Mouse (Mus musculus) lung, postnatal 4 days (tissue): ENCODE measurements at regions not wholly inside any gene's neighbourhood (a gene's known extent, or its start where the extent isn't known, plus 50 kb on each side); places are given as distances from the start of the nearest gene placed in this dataset.

ENCODE experiments used
- DNase-seq, 2 experiments: peaks; one replicate each; pipeline ENCODE4 v3.0.0; 2021

DNA sequence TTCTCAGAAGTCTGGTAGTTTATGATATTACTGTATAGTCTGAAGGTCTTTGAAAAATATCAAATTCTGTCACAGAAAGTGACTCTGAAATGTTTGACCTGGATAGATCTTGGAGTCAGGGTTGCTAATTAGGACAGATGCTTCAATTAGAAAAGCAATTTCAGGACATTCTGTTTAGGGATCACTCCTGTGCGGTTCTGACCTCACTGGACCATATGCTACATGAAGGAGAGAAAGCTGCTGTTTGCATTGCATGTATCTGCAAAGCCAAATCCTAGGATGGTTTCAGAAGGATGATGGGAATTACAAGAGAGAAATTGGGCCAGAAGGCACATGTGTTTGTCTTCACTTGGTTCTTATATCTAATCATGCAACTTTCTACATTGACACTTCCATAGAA is 312.2 kb upstream of the Sphkap start:
- no peak for DNase-seq

DNA sequence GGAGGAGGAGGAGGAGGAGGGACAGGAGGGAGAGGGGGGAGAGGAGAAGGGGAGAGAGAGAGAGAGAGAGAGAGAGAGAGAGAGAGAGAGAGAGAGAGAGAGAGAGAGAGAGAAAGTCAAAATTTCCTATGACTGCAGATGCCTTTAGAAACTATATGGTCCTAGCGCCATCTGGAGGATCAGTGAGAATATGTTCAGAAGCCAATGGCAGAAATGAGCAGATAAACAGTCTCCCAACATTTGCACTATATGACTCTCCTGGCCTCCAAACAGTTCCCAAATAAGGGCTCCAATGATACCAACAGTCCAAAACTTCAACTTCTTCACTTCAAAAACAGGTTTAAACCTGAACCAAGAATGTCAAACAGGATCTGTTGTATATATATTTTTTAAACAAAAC is 309.1 kb upstream of the Sphkap start:
- peak in 1 of 2 experiments; percentile 23 for DNase-seq

DNA sequence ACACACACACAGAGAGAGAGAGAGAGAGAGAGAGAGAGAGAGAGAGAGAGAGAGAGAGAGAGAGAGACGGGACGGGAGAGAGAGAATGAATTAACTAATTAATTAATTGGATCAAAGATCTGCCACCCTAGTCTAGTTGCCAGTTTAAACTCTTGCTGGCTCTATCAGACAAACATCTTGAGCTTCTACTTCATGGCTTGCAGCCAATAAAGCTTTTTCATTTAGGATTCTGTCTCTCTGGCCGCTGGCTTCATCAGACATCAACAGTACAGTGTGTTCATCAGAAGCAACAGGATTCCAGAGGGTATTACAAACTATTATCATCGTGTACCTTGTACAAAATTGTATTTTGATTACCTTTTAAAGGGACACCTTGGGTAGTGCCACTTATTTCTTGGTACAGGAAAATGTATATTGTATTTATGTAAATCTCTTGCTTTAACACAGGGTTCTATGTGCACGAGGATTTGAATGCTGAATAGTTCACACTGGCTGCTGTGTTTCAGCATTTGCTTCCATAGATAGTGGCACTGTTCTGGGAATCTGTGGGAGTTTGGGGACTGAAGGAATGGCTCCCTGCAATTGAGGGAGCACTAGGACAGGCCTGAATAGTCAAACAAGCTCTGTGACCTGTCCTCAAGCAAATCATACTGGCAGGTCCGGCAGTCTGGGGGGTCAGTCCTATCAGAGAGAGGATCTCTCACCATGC is 293.9 kb upstream of the Sphkap start:
- no peak for DNase-seq

- DNase-seq = no peak
These were observed 289.4 kb upstream of the Sphkap start for GRCm38 (mm10) chr1:83697422-83697821.

- no peak for DNase-seq
These were observed 277.2 kb upstream of the Sphkap start for GRCm38 (mm10) chr1:83685221-83685620.

DNA sequence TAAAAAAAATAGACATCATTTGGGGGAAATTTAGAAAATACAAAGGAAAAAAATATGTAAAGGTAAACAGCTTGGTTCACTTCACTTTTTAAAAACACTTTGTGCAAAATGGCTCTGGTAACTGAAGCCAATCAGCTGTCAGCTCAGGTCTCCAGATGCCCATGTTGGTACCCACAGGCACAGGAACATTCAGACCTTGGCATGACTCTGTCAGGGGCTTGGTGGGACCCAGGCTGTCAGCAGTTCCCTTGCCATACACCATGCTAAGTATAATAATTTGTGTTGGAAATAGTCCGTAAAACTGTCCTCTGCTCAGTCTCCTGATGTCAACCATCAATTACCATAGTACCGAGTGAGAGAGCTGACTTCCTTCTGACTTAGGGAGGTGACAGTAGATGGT is 257.3 kb upstream of the Sphkap start:
- no peak for DNase-seq

DNA sequence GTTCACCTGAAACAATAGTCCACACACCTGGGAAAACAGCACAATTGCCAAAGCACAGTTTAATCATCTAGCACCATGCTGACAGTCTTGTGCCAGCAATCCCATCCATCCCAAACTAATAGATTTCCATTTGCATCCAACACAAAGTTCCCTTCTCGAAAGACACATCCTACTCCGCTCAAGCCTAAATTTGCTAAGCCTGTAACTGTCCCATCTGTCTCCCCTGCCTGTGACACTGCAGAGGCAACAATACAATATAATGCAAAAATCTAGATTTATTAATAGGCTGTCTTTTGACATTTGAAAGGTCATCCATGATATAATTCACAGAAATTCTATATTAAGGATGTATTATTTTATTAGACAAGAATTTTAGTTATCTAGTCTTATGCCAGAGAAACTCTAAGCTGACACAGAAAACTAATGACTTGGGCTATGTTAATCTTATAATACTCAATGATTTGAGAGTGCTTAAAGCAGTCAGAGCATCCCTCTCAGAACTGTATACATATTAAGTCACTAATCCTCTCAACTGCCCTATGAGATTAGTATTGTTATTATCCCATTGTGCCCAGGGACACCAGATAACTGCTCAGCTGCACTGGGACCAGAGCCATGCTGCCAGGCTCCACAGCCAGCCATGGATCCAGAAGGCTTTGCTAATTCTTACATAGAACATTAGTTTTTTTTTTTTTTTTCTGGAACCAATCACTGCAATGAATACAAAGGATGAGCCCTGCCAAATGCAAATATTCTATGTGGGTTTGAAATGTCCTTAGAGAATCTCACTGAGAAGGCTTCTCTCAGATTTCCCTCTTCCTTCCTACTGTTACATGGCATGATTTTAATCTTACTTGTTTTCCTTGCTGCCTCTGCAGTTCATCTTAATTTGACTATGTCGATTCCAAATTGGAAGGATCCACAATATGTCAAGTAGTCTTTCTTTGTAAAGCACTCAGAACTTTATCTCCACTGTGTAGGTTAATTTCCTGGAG is 254.1 kb upstream of the Sphkap start:
- no peak for DNase-seq

- no peak for DNase-seq
These were observed 245.7 kb upstream of the Sphkap start for GRCm38 (mm10) chr1:83653661-83654060.

DNA sequence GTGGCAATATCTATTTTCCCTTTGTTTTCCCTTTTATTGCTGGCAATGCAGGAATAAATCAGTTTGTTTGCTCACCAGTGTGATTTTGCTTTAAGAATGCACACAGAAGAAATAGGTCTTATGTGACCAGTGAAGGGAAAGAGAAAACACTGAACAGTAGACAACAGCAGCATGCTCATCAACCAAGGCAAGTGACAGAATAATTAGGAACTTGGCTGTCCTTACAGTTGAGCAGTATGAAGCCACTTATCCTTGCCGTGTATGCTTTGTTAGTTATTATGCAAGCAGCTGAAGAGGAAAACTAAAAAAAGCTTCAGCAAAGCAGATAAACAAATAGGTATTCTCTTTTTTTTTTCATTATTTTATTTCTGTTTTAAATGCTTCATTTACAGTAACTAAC is 237.6 kb upstream of the Sphkap start:
- DNase-seq = no peak

DNA sequence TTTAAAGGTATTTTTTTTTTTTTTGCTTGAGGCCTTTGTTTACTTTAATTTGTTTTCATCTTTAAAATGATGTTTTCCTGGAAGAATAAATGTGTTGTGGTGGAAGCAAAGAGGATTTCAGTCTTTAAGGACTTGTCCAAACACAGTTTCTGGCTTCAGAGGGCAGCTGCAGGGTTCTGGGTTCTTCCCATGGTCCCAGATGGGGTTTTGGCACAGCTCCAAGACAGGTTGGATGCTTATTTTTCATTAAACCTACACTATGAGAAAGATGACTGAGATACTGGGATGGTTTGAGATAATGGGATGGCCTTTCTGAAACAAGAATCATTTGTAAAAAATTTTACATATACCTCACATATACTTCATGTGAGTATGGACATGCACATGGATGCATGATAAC is 234.7 kb upstream of the Sphkap start:
- no peak for DNase-seq

- no peak for DNase-seq
These were observed 228.1 kb upstream of the Sphkap start for GRCm38 (mm10) chr1:83636051-83636450.

GRCm38 (mm10) chr1:83631798-83632197 is 223.8 kb upstream of the Sphkap start:
- no peak for DNase-seq

DNA sequence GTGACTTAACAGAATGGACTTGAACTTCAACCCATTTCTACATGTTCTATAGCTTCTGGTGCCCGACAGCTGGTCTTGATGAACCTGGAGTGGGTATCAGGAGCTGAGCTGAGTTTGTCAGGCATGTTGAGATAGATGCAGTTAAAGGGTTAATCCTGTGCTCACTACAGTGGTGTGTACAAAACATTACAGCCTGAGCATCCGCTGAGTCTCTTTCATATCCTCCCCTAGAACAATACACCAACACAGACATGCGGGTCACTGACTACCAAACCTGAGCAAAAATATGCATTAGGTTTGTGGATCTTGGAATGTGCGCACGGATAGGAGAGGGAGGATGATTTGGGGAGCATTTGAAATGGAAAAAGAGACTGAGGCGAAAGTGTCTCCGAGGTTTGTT is 223.4 kb upstream of the Sphkap start:
- no peak for DNase-seq

GRCm38 (mm10) chr1:83587258-83587657 is 179.3 kb upstream of the Sphkap start:
- no peak for DNase-seq

- no peak for DNase-seq
These were observed 175.0 kb upstream of the Sphkap start for GRCm38 (mm10) chr1:83583041-83583440.

- no peak for DNase-seq
These were observed 162.0 kb upstream of the Sphkap start for GRCm38 (mm10) chr1:83569991-83570390.

DNA sequence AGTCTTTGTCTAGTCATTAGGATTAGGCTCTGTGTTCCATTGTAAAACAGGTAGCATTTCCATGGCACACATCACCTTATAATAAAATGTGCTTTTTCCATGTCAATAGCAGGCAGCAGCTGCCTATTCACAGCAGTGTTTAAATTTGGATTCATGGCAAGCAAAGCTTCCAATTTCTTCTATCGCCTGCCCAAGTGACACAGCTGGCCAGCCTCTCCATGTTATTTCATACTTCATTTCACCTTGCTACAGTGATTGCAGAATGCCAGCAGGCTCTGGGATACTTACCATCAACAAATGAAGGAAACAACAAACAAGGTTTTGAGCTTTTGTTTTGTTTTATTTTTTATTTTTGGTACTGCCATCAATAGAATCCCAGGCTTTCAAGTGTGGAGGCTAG is 160.7 kb upstream of the Sphkap start:
- no peak for DNase-seq

DNA sequence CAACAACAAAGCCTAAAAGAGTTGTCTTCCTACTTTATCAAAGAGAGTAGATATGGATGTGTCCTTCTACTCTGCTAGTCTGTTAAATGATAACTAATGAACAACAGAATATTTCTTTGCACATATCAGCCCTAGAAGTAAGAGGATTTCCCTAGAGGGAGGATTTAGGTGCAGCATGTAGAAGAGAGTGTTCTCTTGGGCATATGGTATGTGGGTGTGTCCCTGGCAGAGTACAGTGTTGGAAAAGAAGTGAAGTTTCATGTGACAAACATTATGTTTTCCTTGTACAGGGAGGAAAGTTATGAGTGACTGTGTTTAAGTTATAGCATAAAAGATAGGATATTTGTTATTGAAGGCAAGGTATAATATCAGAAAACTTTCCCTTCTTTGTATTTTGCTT is 143.6 kb upstream of the Sphkap start:
- no peak for DNase-seq

DNA sequence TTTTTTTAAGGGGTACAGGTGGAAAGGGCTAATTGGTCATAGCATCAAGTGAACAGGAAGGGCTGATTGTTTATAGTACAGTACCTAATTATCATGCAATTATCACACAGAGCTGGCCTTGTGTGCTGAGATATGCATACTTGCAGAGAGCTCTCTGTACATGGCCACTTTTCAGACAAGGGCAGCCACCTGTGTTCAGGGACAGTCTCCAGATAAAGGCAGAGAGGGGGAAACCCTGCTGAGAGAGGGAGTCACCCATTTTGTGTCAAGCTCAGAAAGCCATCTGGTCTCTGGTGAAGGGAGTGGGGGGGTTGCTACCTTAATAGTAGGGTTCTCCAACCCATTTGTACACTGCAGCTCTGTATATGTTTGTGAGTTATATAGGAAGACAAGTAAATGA is 127.5 kb upstream of the Sphkap start:
- DNase-seq = no peak

- no peak for DNase-seq
These were observed 119.8 kb upstream of the Sphkap start for GRCm38 (mm10) chr1:83527803-83528202.

- no peak for DNase-seq
These were observed 101.4 kb upstream of the Sphkap start for GRCm38 (mm10) chr1:83509356-83509755.

DNA sequence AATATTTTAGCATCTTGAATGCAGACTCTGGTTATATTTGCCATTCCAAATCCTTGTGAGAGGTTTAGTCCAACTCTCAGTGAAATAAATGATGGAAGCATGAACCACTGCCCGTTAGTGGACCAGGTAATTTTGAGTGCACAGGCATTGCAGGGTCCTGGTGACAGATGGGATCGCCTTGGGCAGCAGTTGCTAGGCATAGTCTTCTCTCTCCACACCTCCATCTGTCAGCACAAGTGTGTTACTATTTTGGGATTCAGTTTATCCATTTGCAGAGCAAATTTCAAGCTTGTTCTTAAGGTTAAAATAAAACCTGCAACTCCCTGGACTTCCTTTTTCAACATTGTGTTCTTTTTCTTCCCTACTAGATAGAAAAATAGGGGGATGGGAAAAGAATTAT is 97.4 kb upstream of the Sphkap start:
- DNase-seq = no peak

- no peak for DNase-seq
These were observed 88.9 kb upstream of the Sphkap start for GRCm38 (mm10) chr1:83496888-83497287.

DNA sequence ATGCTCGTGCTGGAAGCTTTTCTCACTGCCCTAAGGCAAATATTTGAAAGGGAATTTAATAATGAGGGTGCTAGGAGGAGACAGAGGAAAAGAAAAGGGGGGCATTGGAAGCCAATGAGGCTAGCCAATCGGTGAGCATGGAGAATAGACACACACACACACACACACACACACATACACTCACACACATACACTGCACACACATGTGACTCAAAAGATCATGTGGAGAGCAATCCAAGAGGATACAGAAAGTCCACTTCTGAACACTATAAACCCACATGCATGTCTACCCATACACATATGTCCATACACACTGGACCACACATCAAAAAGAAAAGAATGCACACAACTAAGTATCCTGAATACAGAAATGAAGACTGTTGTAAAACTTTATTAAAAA is 88.4 kb upstream of the Sphkap start:
- DNase-seq = no peak
